Mouse (Mus musculus): ENCODE results near the gene Ociad2. TPM values are rescaled to one million over a fixed set of nuclear protein-coding genes. Genes with fewer than 3 reads are reported as not detected.
"Not testable (repeated sequence)": the region's sequence is repeated elsewhere in the genome, so short reads cannot be mapped to it uniquely, and the experiment has no call there.

The Ociad2 gene
- polyA plus RNA-seq, 1 experiment from 2014 or later, result 27.4 TPM

DNA sequence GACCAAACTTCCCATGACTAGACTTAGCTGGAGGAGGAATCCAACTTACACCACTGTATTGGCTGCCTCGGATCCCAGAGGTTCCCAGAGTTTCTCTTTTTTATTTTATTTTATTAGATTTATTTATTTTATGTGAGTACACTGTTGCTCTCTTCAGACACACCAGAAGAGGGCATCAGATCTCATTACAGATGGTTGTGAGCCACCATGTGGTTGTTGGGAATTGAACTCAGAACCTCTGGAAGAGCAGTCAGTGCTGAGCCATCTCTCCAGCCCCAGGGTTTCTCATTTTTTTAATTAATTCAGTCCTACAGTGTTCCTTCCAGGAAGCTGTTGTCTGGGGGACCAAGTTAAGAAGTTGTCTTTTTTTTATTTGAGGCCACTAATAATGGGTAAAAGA is 18.1 kb downstream of the Ociad2 start:
- not testable (repeated sequence) for H3K36me3 ChIP-seq (ENCODE audit: control insufficient read depth, insufficient read depth, low read length); ATAC-seq; H3K4me1 ChIP-seq (ENCODE audit: control insufficient read depth, insufficient read depth, low read depth, low read length); H3K4me2 ChIP-seq (ENCODE audit: low read length); H3K9ac ChIP-seq (ENCODE audit: low read depth, low read length); H3K27me3 ChIP-seq (replicated peaks; ENCODE audit: control insufficient read depth, insufficient read depth, low read length); H3K9me3 ChIP-seq (ENCODE audit: control insufficient read depth, low read length); H3K4me3 ChIP-seq (ENCODE audit: low read length); H3K27ac ChIP-seq (ENCODE audit: low read depth, low read length)
- 92% methylated on average over 1 of the region's 1 CpGs for WGBS

DNA sequence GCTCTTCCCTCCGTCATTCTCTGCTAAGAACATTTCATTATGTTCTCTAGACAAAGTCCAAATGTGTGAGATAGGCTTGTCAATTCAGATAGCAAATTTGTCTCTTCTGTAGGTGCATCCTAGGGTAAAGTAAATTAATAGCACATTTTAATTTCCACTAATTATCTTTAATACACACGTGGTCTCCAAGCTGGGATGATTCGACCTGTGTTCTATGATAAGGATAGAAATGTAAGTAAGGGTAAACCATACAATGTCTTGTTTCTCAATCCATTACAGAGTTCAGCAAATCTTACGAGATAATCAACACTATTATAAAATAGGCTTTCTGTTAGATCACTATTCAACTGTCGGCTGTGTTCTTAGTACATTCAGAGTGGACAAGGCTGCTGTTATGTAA is 21.5 kb downstream of the Ociad2 start:
- no peak for ATAC-seq
- WGBS, result 88% methylated on average over 5 of the region's 5 CpGs
- Histone ChIP-seq H3K9ac (ENCODE audit: low read depth, low read length) (no peak overlapping the region), H3K9me3 (ENCODE audit: control insufficient read depth, low read length) (no peaks in the 10 kb centered on the region), H3K36me3 (ENCODE audit: control insufficient read depth, insufficient read depth, low read length) (peaks cover 6% of the 10 kb centered on the region; the same call in 1 of the 2 replicates), H3K27me3 (replicated peaks; ENCODE audit: control insufficient read depth, insufficient read depth, low read length) (no peaks in the 10 kb centered on the region), H3K4me3 (ENCODE audit: low read length) (no peak overlapping the region), H3K4me1 (ENCODE audit: control insufficient read depth, insufficient read depth, low read depth, low read length) (no peaks in the 10 kb centered on the region), H3K4me2 (ENCODE audit: low read length) (no peak overlapping the region), H3K27ac (ENCODE audit: low read depth, low read length) (no peak overlapping the region)

DNA sequence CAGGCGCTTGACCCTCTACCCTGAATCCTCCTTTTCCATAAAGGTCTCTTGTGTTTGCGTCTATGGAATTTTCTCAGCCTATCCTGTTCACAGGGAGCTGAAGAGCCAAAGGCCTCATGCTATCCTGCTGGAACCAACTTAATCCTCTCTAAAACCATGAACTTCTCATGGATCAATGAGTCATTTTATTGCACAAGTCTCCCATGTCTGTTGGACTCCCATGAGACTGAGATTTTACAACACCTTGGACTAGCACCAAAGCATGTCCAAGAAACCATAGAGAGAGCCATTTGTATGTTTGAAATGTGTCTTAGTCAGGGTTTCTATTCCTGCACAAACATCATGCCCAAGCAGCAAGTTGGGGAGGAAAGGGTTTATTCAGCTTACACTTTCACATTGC is 26.2 kb downstream of the Ociad2 start:
- no peak for ATAC-seq
- no peak overlapping the region for H3K27ac ChIP-seq (ENCODE audit: low read depth, low read length)
- H3K9me3 ChIP-seq (ENCODE audit: control insufficient read depth, low read length), result no peaks in the 10 kb centered on the region
- H3K27me3 ChIP-seq (replicated peaks; ENCODE audit: control insufficient read depth, insufficient read depth, low read length), result no peaks in the 10 kb centered on the region
- no peak overlapping the region for H3K9ac ChIP-seq (ENCODE audit: low read depth, low read length)
- no peaks in the 10 kb centered on the region for H3K4me1 ChIP-seq (ENCODE audit: control insufficient read depth, insufficient read depth, low read depth, low read length)
- peaks cover 22% of the 10 kb centered on the region for H3K36me3 ChIP-seq (ENCODE audit: control insufficient read depth, insufficient read depth, low read length)
- WGBS, result 93% methylated on average over 2 of the region's 2 CpGs
- H3K4me2 ChIP-seq (ENCODE audit: low read length), result no peak overlapping the region
- no peak overlapping the region for H3K4me3 ChIP-seq (ENCODE audit: low read length)

DNA sequence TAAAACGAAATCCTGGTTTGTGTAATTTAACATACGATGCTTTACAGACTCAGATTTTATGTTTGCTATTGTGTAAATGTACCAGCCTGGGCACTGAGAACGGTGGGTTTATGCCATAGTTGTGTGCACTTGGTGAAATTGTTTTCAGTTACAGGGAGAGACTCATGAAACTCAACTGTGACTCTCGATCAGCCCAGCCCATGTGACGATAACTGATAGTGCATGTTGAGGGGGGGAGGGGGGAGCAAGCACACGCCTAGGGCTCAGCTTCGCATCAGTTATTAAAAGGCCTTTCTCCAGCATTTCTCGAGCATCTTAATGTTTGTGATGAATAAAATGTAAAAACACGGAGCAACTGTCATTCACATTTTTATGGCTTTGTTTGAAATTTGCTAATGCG is 27.2 kb downstream of the Ociad2 start:
- Histone ChIP-seq H3K36me3 (ENCODE audit: control insufficient read depth, insufficient read depth, low read length) (peaks cover 22% of the 10 kb centered on the region), H3K4me3 (ENCODE audit: low read length) (no peak overlapping the region), H3K27me3 (replicated peaks; ENCODE audit: control insufficient read depth, insufficient read depth, low read length) (no peaks in the 10 kb centered on the region), H3K9me3 (ENCODE audit: control insufficient read depth, low read length) (no peaks in the 10 kb centered on the region), H3K9ac (ENCODE audit: low read depth, low read length) (no peak overlapping the region), H3K4me2 (ENCODE audit: low read length) (no peak overlapping the region), H3K27ac (ENCODE audit: low read depth, low read length) (no peak overlapping the region), H3K4me1 (ENCODE audit: control insufficient read depth, insufficient read depth, low read depth, low read length) (no peaks in the 10 kb centered on the region)
- 94% methylated on average over 10 of the region's 10 CpGs for WGBS
- no peak for ATAC-seq

DNA sequence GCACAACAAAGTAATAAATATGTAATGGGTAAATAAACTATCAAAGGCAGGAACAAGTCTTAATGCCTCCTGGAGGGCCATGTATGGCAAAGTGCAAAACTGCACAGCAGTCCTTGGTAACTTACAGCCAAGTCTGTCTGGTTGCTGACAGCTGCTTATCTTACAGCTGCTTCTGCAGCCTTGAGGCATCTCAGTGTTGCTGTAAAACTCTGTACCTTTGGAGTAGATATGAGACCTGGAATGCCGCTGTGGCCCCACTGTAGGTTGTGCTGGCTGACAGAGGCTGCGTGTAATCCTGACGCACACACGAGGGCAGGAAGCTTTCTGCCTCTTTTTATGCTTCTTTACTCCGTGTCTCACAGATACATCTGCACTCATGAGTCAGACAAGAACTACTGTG is 29.4 kb downstream of the Ociad2 start:
- Histone ChIP-seq H3K4me2 (ENCODE audit: low read length) (no peak overlapping the region), H3K36me3 (ENCODE audit: control insufficient read depth, insufficient read depth, low read length) (peaks cover 33% of the 10 kb centered on the region), H3K9me3 (ENCODE audit: control insufficient read depth, low read length) (no peaks in the 10 kb centered on the region), H3K27ac (ENCODE audit: low read depth, low read length) (no peak overlapping the region), H3K4me1 (ENCODE audit: control insufficient read depth, insufficient read depth, low read depth, low read length) (no peaks in the 10 kb centered on the region), H3K27me3 (replicated peaks; ENCODE audit: control insufficient read depth, insufficient read depth, low read length) (no peaks in the 10 kb centered on the region), H3K9ac (ENCODE audit: low read depth, low read length) (no peak overlapping the region), H3K4me3 (ENCODE audit: low read length) (no peak overlapping the region)
- no peak for ATAC-seq
- 93% methylated on average over 5 of the region's 5 CpGs for whole genome bisulfite sequencing

DNA sequence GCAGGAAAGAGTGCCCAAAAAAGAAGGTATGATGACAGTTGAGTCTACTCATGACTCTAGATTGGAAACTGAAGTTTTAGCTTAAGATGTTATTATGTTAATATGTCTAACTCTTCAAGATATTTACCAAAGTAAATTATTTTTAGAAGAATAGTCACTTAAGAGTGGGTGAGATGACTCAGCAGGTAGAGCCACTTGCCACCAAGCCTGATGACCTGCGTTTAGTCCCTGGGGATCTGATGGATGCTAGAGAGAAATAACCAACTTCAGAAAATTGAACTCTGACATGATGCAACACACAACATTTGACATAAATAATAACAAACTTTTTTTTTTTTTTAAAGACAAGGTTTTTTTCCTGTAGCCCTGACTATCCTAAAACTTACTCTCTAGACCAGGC is 30.4 kb downstream of the Ociad2 start:
- Histone ChIP-seq H3K36me3 (ENCODE audit: control insufficient read depth, insufficient read depth, low read length) (peaks cover 38% of the 10 kb centered on the region), H3K4me2 (ENCODE audit: low read length) (no peak overlapping the region), H3K4me1 (ENCODE audit: control insufficient read depth, insufficient read depth, low read depth, low read length) (no peaks in the 10 kb centered on the region), H3K9ac (ENCODE audit: low read depth, low read length) (no peak overlapping the region), H3K4me3 (ENCODE audit: low read length) (no peak overlapping the region), H3K27me3 (replicated peaks; ENCODE audit: control insufficient read depth, insufficient read depth, low read length) (no peaks in the 10 kb centered on the region), H3K27ac (ENCODE audit: low read depth, low read length) (no peak overlapping the region), H3K9me3 (ENCODE audit: control insufficient read depth, low read length) (no peaks in the 10 kb centered on the region)
- 90% methylated on average over 1 of the region's 1 CpGs for WGBS
- no peak for ATAC-seq

DNA sequence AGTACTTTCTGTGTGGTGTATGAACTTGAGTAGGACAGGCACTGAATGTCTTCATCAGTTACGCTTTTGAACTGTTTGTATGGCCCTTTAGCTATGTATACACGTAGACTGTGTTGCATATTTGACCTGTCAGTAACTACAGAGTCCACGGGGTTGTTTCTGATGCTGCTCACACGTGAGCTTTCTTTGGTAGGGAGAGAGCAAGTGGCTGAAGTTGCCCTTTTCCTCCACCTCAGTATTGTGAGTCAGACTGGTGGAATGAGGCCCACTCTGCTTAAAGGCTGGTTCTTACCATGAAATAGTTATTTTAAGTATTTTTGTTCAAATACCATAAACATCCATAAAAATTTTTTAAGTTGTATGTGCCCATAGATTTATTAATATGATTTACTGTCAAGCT is 31.3 kb downstream of the Ociad2 start:
- H3K27me3 ChIP-seq (replicated peaks; ENCODE audit: control insufficient read depth, insufficient read depth, low read length), result no peaks in the 10 kb centered on the region
- no peak overlapping the region for H3K4me3 ChIP-seq (ENCODE audit: low read length)
- no peaks in the 10 kb centered on the region for H3K4me1 ChIP-seq (ENCODE audit: control insufficient read depth, insufficient read depth, low read depth, low read length)
- ATAC-seq, result no peak
- H3K9ac ChIP-seq (ENCODE audit: low read depth, low read length), result no peak overlapping the region
- no peak overlapping the region for H3K4me2 ChIP-seq (ENCODE audit: low read length)
- no peaks in the 10 kb centered on the region for H3K9me3 ChIP-seq (ENCODE audit: control insufficient read depth, low read length)
- peaks cover 34% of the 10 kb centered on the region for H3K36me3 ChIP-seq (ENCODE audit: control insufficient read depth, insufficient read depth, low read length)
- WGBS, result 87% methylated on average over 4 of the region's 4 CpGs
- H3K27ac ChIP-seq (ENCODE audit: low read depth, low read length), result no peak overlapping the region

DNA sequence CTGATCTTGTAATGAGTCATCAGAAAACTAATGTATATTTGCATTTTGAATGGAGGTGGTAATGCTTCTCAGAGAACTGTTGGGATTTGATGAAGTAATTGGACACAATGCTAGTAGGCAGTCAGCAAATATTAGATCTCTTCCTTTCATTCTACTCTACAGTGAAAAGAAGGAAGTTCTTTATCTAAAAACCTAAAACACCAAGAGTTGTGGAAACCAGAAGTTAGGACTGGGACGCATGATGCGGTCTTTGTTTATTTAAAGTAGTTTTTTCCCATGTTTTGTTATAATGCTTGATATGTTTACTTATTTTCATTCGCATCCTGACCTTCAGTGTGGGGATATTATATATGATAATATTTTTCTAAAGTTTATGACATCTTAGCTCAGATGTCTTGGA is 33.5 kb downstream of the Ociad2 start:
- H3K9me3 ChIP-seq (ENCODE audit: control insufficient read depth, low read length), result no peaks in the 10 kb centered on the region
- no peak overlapping the region for H3K4me2 ChIP-seq (ENCODE audit: low read length)
- H3K4me1 ChIP-seq (ENCODE audit: control insufficient read depth, insufficient read depth, low read depth, low read length), result no peaks in the 10 kb centered on the region
- no peak overlapping the region for H3K27ac ChIP-seq (ENCODE audit: low read depth, low read length)
- H3K27me3 ChIP-seq (replicated peaks; ENCODE audit: control insufficient read depth, insufficient read depth, low read length), result no peaks in the 10 kb centered on the region
- 93% methylated on average over 3 of the region's 3 CpGs for WGBS
- peaks cover 28% of the 10 kb centered on the region for H3K36me3 ChIP-seq (ENCODE audit: control insufficient read depth, insufficient read depth, low read length)
- no peak overlapping the region for H3K9ac ChIP-seq (ENCODE audit: low read depth, low read length)
- ATAC-seq, result no peak
- H3K4me3 ChIP-seq (ENCODE audit: low read length), result no peak overlapping the region

DNA sequence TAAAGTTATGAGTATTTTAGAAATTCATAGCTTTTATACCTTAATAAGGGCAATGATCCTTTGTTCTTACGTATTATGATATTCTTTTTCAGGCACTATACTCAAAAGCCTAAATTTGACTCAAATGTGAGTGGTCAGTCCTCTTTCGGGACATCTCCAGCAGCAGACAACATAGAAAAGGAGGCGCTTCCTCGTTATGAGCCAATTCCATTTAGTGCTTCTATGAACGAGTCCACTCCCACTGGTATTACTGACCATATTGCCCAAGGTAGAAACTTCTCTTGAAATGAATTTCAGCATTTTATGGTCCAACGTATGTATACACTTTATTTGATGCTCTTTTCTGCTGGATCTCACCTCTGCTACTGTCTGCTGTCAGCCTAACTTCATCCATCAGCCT is 34.3 kb downstream of the Ociad2 start:
- 97% methylated on average over 6 of the region's 6 CpGs for WGBS
- H3K36me3 ChIP-seq (ENCODE audit: control insufficient read depth, insufficient read depth, low read length), result peaks cover 31% of the 10 kb centered on the region
- no peaks in the 10 kb centered on the region for H3K27me3 ChIP-seq (replicated peaks; ENCODE audit: control insufficient read depth, insufficient read depth, low read length)
- no peak overlapping the region for H3K4me2 ChIP-seq (ENCODE audit: low read length)
- H3K9ac ChIP-seq (ENCODE audit: low read depth, low read length), result no peak overlapping the region
- H3K9me3 ChIP-seq (ENCODE audit: control insufficient read depth, low read length), result no peaks in the 10 kb centered on the region
- H3K27ac ChIP-seq (ENCODE audit: low read depth, low read length), result no peak overlapping the region
- no peaks in the 10 kb centered on the region for H3K4me1 ChIP-seq (ENCODE audit: control insufficient read depth, insufficient read depth, low read depth, low read length)
- H3K4me3 ChIP-seq (ENCODE audit: low read length), result no peak overlapping the region
- no peak for ATAC-seq

DNA sequence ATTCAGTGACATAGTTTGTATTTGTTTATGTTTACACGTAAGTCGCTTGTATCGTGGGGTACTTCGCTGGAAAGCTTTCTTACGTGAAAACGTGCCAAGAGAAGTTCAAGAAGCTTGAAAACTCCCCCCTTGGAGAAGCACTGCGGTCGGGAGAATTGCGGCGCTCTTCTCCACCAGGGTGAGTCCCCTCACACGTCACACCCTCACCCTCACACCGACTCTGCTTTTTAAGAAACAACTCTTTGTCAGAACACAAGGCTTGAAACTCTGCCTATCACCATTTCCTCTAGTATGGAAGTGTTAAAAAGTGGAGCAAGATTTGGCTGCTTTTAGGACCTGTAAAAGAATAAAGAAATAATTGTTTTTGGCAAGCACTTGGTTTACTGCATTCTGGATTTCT is 36.3 kb downstream of the Ociad2 start:
- no peak overlapping the region for H3K4me2 ChIP-seq (ENCODE audit: low read length)
- H3K36me3 ChIP-seq (ENCODE audit: control insufficient read depth, insufficient read depth, low read length), result peaks cover 35% of the 10 kb centered on the region
- no peaks in the 10 kb centered on the region for H3K9me3 ChIP-seq (ENCODE audit: control insufficient read depth, low read length)
- WGBS, result 86% methylated on average over 12 of the region's 12 CpGs
- no peaks in the 10 kb centered on the region for H3K27me3 ChIP-seq (replicated peaks; ENCODE audit: control insufficient read depth, insufficient read depth, low read length)
- no peak overlapping the region for H3K4me3 ChIP-seq (ENCODE audit: low read length)
- no peak for ATAC-seq
- no peaks in the 10 kb centered on the region for H3K4me1 ChIP-seq (ENCODE audit: control insufficient read depth, insufficient read depth, low read depth, low read length)
- H3K27ac ChIP-seq (ENCODE audit: low read depth, low read length), result no peak overlapping the region
- no peak overlapping the region for H3K9ac ChIP-seq (ENCODE audit: low read depth, low read length)

Data from hindbrain, embryonic 16.5 days (tissue).